Mouse (Mus musculus): ENCODE results near the gene U2af2.
A peak's percentile ranks its signal among the peaks of the same experiment; 100 is the strongest.

- TF ChIP-seq POLR2A (IDR thresholded peaks at IDR 0.05; ENCODE audit: extremely low read depth, insufficient read depth, low read length) (0 out of 2 replicates have a peak, but pooled peaks have one; percentile 41), CTCF (IDR thresholded peaks at IDR 0.05; ENCODE audit: extremely low read depth, insufficient read depth, low read length) (no peak)
Measured at GRCm38 (mm10) chr7:5014251-5015117, 47.5 kb upstream of the U2af2 start, which contains the start of the genes Zfp524 and Fiz1.
